Comparison of ENCODE assay signal across 8 mouse cellular contexts in genomic region chr9:65587270-65587572, GRCm38 (mm10). TPM values are rescaled to one million over a fixed set of nuclear protein-coding genes. Genes with fewer than 3 reads are reported as not detected.
A peak's percentile ranks its signal among the peaks of the same experiment; 100 is the strongest.
DNase-seq lines count a peak whose midpoint lies in the region; ATAC-seq and TF ChIP-seq lines count a peak whose summit lies in the region.

No protein-coding gene starts in this region.

- no peak for DNase-seq in heart, postnatal 14 days
- no peak for DNase-seq in cerebellum, postnatal 4 days (ENCODE audit: low spot score in 2 of 2)
- DNase-seq in cerebellum, postnatal 14 days: no peak
- no peak for DNase-seq in adrenal gland, adult 2 months

- peak overlapping the region; percentile 70 for H3K4me3 ChIP-seq in heart, embryonic 16.5 days (ENCODE audit: low read length)
- H3K4me3 ChIP-seq in bone marrow macrophage, adult 2 months (ENCODE audit: insufficient read depth, low read length): peak overlapping the region; percentile 64
- peak overlapping the region; percentile 49 for H3K4me3 ChIP-seq in hindbrain, embryonic 15.5 days
- peak overlapping the region; percentile 66 for H3K4me3 ChIP-seq in midbrain, embryonic 12.5 days

- no peak for TF ChIP-seq POLR2A in bone marrow macrophage, adult 2 months (IDR thresholded peaks at IDR 0.05; ENCODE audit: borderline replicate concordance, low read depth, low read length)

- H3K36me3 ChIP-seq in heart, embryonic 16.5 days (ENCODE audit: control insufficient read depth, insufficient read depth): peaks cover 8% of the 10 kb centered on the region
- H3K36me3 ChIP-seq in hindbrain, embryonic 15.5 days: no peaks in the 10 kb centered on the region
- peaks cover 20% of the 10 kb centered on the region for H3K36me3 ChIP-seq in midbrain, embryonic 12.5 days

- ATAC-seq in heart, embryonic 16.5 days (replicated peaks; ENCODE audit: extremely low read depth, insufficient read depth, low FRiP score): no peak
- ATAC-seq in hindbrain, embryonic 15.5 days (ENCODE audit: low FRiP score, low read depth): no peak; the same call in 1 of the 2 replicates
- 0 out of 2 replicates have a peak, but pooled peaks have one; percentile 31 for ATAC-seq in midbrain, embryonic 12.5 days (ENCODE audit: low FRiP score, low read depth)

- intact Hi-C loops in heart, postnatal 14 days (cut with DNase I): no loop called here

- H3K4me2 ChIP-seq in heart, embryonic 16.5 days (ENCODE audit: low read depth, low read length): peak overlapping the region; percentile 93
- H3K4me2 ChIP-seq in hindbrain, embryonic 15.5 days: peak overlapping the region; percentile 98
- peak overlapping the region; percentile 96 for H3K4me2 ChIP-seq in midbrain, embryonic 12.5 days (replicated peaks)

- H3K4me1 ChIP-seq in heart, embryonic 16.5 days (ENCODE audit: control insufficient read depth, insufficient read depth, low read length): peaks cover 16% of the 10 kb centered on the region
- peaks cover 7% of the 10 kb centered on the region for H3K4me1 ChIP-seq in bone marrow macrophage, adult 2 months (ENCODE audit: control insufficient read depth, insufficient read depth, low read length)
- H3K4me1 ChIP-seq in hindbrain, embryonic 15.5 days (replicated peaks): peaks cover 28% of the 10 kb centered on the region
- peaks cover 30% of the 10 kb centered on the region for H3K4me1 ChIP-seq in midbrain, embryonic 12.5 days

- no peaks in the 10 kb centered on the region for H3K9me3 ChIP-seq in heart, embryonic 16.5 days (replicated peaks; ENCODE audit: control insufficient read depth, low read length)
- H3K9me3 ChIP-seq in hindbrain, embryonic 15.5 days: no peaks in the 10 kb centered on the region
- H3K9me3 ChIP-seq in midbrain, embryonic 12.5 days: no peaks in the 10 kb centered on the region

- 0% methylated on average over 6 of the region's 6 CpGs for WGBS in heart, embryonic 16.5 days
- 0% methylated on average over 6 of the region's 6 CpGs for WGBS in hindbrain, embryonic 15.5 days
- 0% methylated on average over 6 of the region's 6 CpGs for WGBS in midbrain, embryonic 12.5 days

- no peaks in the 10 kb centered on the region for H3K27me3 ChIP-seq in heart, embryonic 16.5 days (ENCODE audit: control insufficient read depth, insufficient read depth, low read length)
- H3K27me3 ChIP-seq in hindbrain, embryonic 15.5 days: no peaks in the 10 kb centered on the region
- H3K27me3 ChIP-seq in midbrain, embryonic 12.5 days: peaks cover 6% of the 10 kb centered on the region

- H3K9ac ChIP-seq in heart, embryonic 16.5 days (ENCODE audit: low read length): peak overlapping the region; percentile 73
- H3K9ac ChIP-seq in hindbrain, embryonic 15.5 days: peak overlapping the region; percentile 51; the same call in 1 of the 2 replicates
- peak overlapping the region; percentile 78 for H3K9ac ChIP-seq in midbrain, embryonic 12.5 days (replicated peaks)

- TF ChIP-seq CTCF in bone marrow macrophage, adult 2 months (IDR thresholded peaks at IDR 0.05; ENCODE audit: low read depth, low read length): no peak

- no peak overlapping the region for H3K27ac ChIP-seq in heart, embryonic 16.5 days (ENCODE audit: low read length)
- H3K27ac ChIP-seq in bone marrow macrophage, adult 2 months (ENCODE audit: insufficient read depth, low read depth, low read length): 0 out of 2 replicates have a peak overlapping the region, but pooled peaks have one; percentile 21
- no peak overlapping the region for H3K27ac ChIP-seq in hindbrain, embryonic 15.5 days (replicated peaks)
- H3K27ac ChIP-seq in midbrain, embryonic 12.5 days (replicated peaks): no peak overlapping the region; the same call in 1 of the 2 replicates

RNA-seq across cellular contexts. Expression of gene Pif1, which starts 0.3 kb away (rescaled TPM):
- 11.9 and 13.9 TPM in 2 replicates for polyA plus RNA-seq in heart, embryonic 16.5 days (2015; fragmentation: Nextera tagmentation; extraction: Ambion mirVana)
- 1 to 10 TPM in 1 of 2 experiments, under 1 TPM in 1; 0.79 to 1.3 TPM for total RNA-seq in heart, postnatal 14 days (2021)
- 3.8 and 4.4 TPM in 2 replicates for polyA plus RNA-seq in bone marrow macrophage, adult 2 months (2012; ENCODE audit: insufficient read depth, insufficient read length, missing spikeins)
- 3.6 and 4.5 TPM in 2 replicates for polyA plus RNA-seq in hindbrain, embryonic 15.5 days (2015; fragmentation: Nextera tagmentation; extraction: Ambion mirVana)
- 22.3 and 24.0 TPM in 2 replicates for polyA plus RNA-seq in midbrain, embryonic 12.5 days (2016; fragmentation: Nextera tagmentation; extraction: Ambion mirVana)
- under 1 TPM; 0.29 to 0.45 TPM for total RNA-seq in adrenal gland, adult 2 months (2021)
- 0.42 and 0.46 TPM in 2 replicates for polyA plus RNA-seq in adrenal gland, adult 2 months (2012; rRNA removed)

RNA-seq across cellular contexts. Expression of gene Plekho2, which starts 7.4 kb away (rescaled TPM):
- 11.0 and 12.0 TPM in 2 replicates for polyA plus RNA-seq in heart, embryonic 16.5 days (2015; fragmentation: Nextera tagmentation; extraction: Ambion mirVana)
- total RNA-seq in heart, postnatal 14 days (2021): 10 to 100 TPM; 14.6 TPM
- polyA plus RNA-seq in bone marrow macrophage, adult 2 months (2012; ENCODE audit: insufficient read depth, insufficient read length, missing spikeins): 193 and 213 TPM in 2 replicates
- 6.8 and 8.0 TPM in 2 replicates for polyA plus RNA-seq in hindbrain, embryonic 15.5 days (2015; fragmentation: Nextera tagmentation; extraction: Ambion mirVana)
- polyA plus RNA-seq in midbrain, embryonic 12.5 days (2016; fragmentation: Nextera tagmentation; extraction: Ambion mirVana): 10.0 and 10.6 TPM in 2 replicates
- total RNA-seq in adrenal gland, adult 2 months (2021): 10 to 100 TPM; 49.9 to 61.0 TPM
- polyA plus RNA-seq in adrenal gland, adult 2 months (2012; rRNA removed): 48.8 and 61.6 TPM in 2 replicates

RNA-seq across cellular contexts. Expression of gene Rbpms2, which starts 42.2 kb away (rescaled TPM):
- polyA plus RNA-seq in heart, embryonic 16.5 days (2015; fragmentation: Nextera tagmentation; extraction: Ambion mirVana): 105 and 108 TPM in 2 replicates
- 10 to 100 TPM; 39.1 to 40.7 TPM for total RNA-seq in heart, postnatal 14 days (2021)
- not detected in 2 replicates for polyA plus RNA-seq in bone marrow macrophage, adult 2 months (2012; ENCODE audit: insufficient read depth, insufficient read length, missing spikeins)
- polyA plus RNA-seq in hindbrain, embryonic 15.5 days (2015; fragmentation: Nextera tagmentation; extraction: Ambion mirVana): 4.1 and 4.9 TPM in 2 replicates
- polyA plus RNA-seq in midbrain, embryonic 12.5 days (2016; fragmentation: Nextera tagmentation; extraction: Ambion mirVana): 11.5 and 12.8 TPM in 2 replicates
- total RNA-seq in adrenal gland, adult 2 months (2021): 10 to 100 TPM; 63.1 to 85.0 TPM
- polyA plus RNA-seq in adrenal gland, adult 2 months (2012; rRNA removed): 125 and 154 TPM in 2 replicates
